Comparison of ENCODE assay signal across 9 mouse cellular contexts in genomic region chr1:170632385-170632784, GRCm38 (mm10). TPM values are rescaled to one million over a fixed set of nuclear protein-coding genes. Genes with fewer than 3 reads are reported as not detected.
DNase-seq lines count a peak whose midpoint lies in the region; ATAC-seq lines count a peak whose summit lies in the region.
"Had no signal": no experiment of that assay in that cellular context is flagged by ENCODE, and none has a peak within 500 bp of the region (broad histone marks: within the 10 kb centered on the region; RNA-seq: fewer than 3 reads in every experiment).

No protein-coding gene starts in this region.

- no peak overlapping the region for H3K27ac ChIP-seq in hindbrain, embryonic 14.5 days

- H3K9ac ChIP-seq in hindbrain, embryonic 14.5 days: no peak overlapping the region

- H3K4me3 ChIP-seq in hindbrain, embryonic 14.5 days (replicated peaks; ENCODE audit: low read length): no peak overlapping the region
- H3K4me3 ChIP-seq: megakaryocyte, embryonic 14.5 days had no signal

- H3K9me3 ChIP-seq in hindbrain, embryonic 14.5 days (ENCODE audit: control insufficient read depth, low read length): no peaks in the 10 kb centered on the region

- DNase-seq in Muller cell, postnatal 12 days (ENCODE audit: inconsistent ontology term): peak; percentile 59
- peak; percentile 80 to 82 for DNase-seq in cerebellum, adult 18-20 months
- DNase-seq in forelimb bud, embryonic 11.5 days (ENCODE audit: low read depth, low spot score): peak; percentile 64
- peak; percentile 83 for DNase-seq in hindbrain, embryonic 14.5 days (ENCODE audit: low spot score)
- DNase-seq in layer of hippocampus, postnatal 36 days: peak; percentile 64 to 78
- peak; percentile 92 for DNase-seq in lung, postnatal 36 days
- DNase-seq in right cerebral cortex, adult 18-20 months: peak; percentile 79
- peak; percentile 72 for DNase-seq in urinary bladder, postnatal 25 days (ENCODE audit: low spot score)

- peak; percentile 60; the same call in 1 of the 2 replicates for ATAC-seq in hindbrain, embryonic 14.5 days (ENCODE audit: low FRiP score)

- H3K4me1 ChIP-seq in hindbrain, embryonic 14.5 days (replicated peaks; ENCODE audit: control insufficient read depth, insufficient read depth, low read length): no peaks in the 10 kb centered on the region

- H3K36me3 ChIP-seq in hindbrain, embryonic 14.5 days (replicated peaks; ENCODE audit: control insufficient read depth, insufficient read depth): no peaks in the 10 kb centered on the region

- H3K27me3 ChIP-seq in hindbrain, embryonic 14.5 days (ENCODE audit: control insufficient read depth, insufficient read depth, low read length): no peaks in the 10 kb centered on the region

- no peak overlapping the region for H3K4me2 ChIP-seq in hindbrain, embryonic 14.5 days (replicated peaks)

- 20% methylated on average over 3 of the region's 3 CpGs for WGBS in hindbrain, embryonic 14.5 days

RNA-seq across cellular contexts. Expression of gene Olfml2b, which starts 11.9 kb away (rescaled TPM):
- polyA plus RNA-seq in hindbrain, embryonic 14.5 days (2014; fragmentation: Nextera tagmentation; extraction: Ambion mirVana): 5.2 and 5.7 TPM in 2 replicates
- 10 to 100 TPM; 40.6 to 52.9 TPM for total RNA-seq in layer of hippocampus, postnatal 36 days (2021)

RNA-seq across cellular contexts. Expression of gene Nos1ap, which starts 42.7 kb away (rescaled TPM):
- 14.9 and 18.0 TPM in 2 replicates for polyA plus RNA-seq in hindbrain, embryonic 14.5 days (2014; fragmentation: Nextera tagmentation; extraction: Ambion mirVana)
- total RNA-seq in layer of hippocampus, postnatal 36 days (2021): 100 to 1,000 TPM; 204 to 213 TPM
